Mouse (Mus musculus): ENCODE results near the gene Maml1. TPM values are rescaled to one million over a fixed set of nuclear protein-coding genes. Genes with fewer than 3 reads are reported as not detected.

The Maml1 gene
- polyA plus RNA-seq, 1 experiment from 2014 or later: 3.2 TPM

GRCm38 (mm10) chr11:50253393-50253792 is 38.7 kb downstream of the Maml1 start:
- no peaks in the 10 kb centered on the region for H3K27me3 ChIP-seq (replicated peaks)
- H3K4me1 ChIP-seq: 0 out of 2 replicates have a peak, but pooled peaks cover 9% of the 10 kb centered on the region
- H3K27ac ChIP-seq: no peak overlapping the region
- no peak for ATAC-seq
- 74% methylated on average over 1 of the region's 1 CpGs for WGBS (ENCODE audit: insufficient replicate concordance)
- H3K9ac ChIP-seq: no peak overlapping the region
- no peak overlapping the region for H3K4me3 ChIP-seq
- H3K36me3 ChIP-seq: peaks cover 26% of the 10 kb centered on the region
- H3K4me2 ChIP-seq: no peak overlapping the region
- H3K9me3 ChIP-seq (replicated peaks): no peaks in the 10 kb centered on the region

- Histone ChIP-seq H3K27ac (no peak overlapping the region), H3K4me1 (0 out of 2 replicates have a peak, but pooled peaks cover 9% of the 10 kb centered on the region), H3K36me3 (peaks cover 20% of the 10 kb centered on the region), H3K4me3 (no peak overlapping the region), H3K27me3 (replicated peaks) (no peaks in the 10 kb centered on the region), H3K9me3 (replicated peaks) (no peaks in the 10 kb centered on the region), H3K9ac (no peak overlapping the region), H3K4me2 (no peak overlapping the region)
- no peak for ATAC-seq
- 68% methylated on average over 11 of the region's 11 CpGs for WGBS (ENCODE audit: insufficient replicate concordance)
Observed at GRCm38 (mm10) chr11:50252684-50253265, 39.3 kb downstream of the Maml1 start.

GRCm38 (mm10) chr11:50252166-50252565 is 39.9 kb downstream of the Maml1 start:
- Histone ChIP-seq H3K9ac (no peak overlapping the region), H3K4me2 (no peak overlapping the region), H3K4me1 (0 out of 2 replicates have a peak, but pooled peaks cover 9% of the 10 kb centered on the region), H3K27ac (no peak overlapping the region), H3K9me3 (replicated peaks) (no peaks in the 10 kb centered on the region), H3K27me3 (replicated peaks) (no peaks in the 10 kb centered on the region), H3K4me3 (no peak overlapping the region), H3K36me3 (peaks cover 14% of the 10 kb centered on the region)
- no peak for ATAC-seq
- WGBS (ENCODE audit: insufficient replicate concordance): 55% methylated on average over 3 of the region's 3 CpGs

- H3K4me1 ChIP-seq: 0 out of 2 replicates have a peak, but pooled peaks cover 9% of the 10 kb centered on the region
- no peak overlapping the region for H3K4me2 ChIP-seq
- H3K36me3 ChIP-seq: no peaks in the 10 kb centered on the region
- no peak overlapping the region for H3K27ac ChIP-seq
- no peaks in the 10 kb centered on the region for H3K27me3 ChIP-seq (replicated peaks)
- no peak overlapping the region for H3K4me3 ChIP-seq
- no peak for ATAC-seq
- no peaks in the 10 kb centered on the region for H3K9me3 ChIP-seq (replicated peaks)
- WGBS (ENCODE audit: insufficient replicate concordance): 70% methylated on average over 7 of the region's 7 CpGs
- no peak overlapping the region for H3K9ac ChIP-seq
Observed at GRCm38 (mm10) chr11:50248473-50249171, 43.5 kb downstream of the Maml1 start.

- no peak overlapping the region for H3K9ac ChIP-seq
- 62% methylated on average over 5 of the region's 5 CpGs for WGBS (ENCODE audit: insufficient replicate concordance)
- H3K36me3 ChIP-seq: no peaks in the 10 kb centered on the region
- H3K27me3 ChIP-seq (replicated peaks): no peaks in the 10 kb centered on the region
- no peak overlapping the region for H3K27ac ChIP-seq
- no peak overlapping the region for H3K4me3 ChIP-seq
- H3K9me3 ChIP-seq (replicated peaks): no peaks in the 10 kb centered on the region
- ATAC-seq: no peak
- H3K4me1 ChIP-seq: peaks cover 4% of the 10 kb centered on the region
- H3K4me2 ChIP-seq: no peak overlapping the region
Observed at GRCm38 (mm10) chr11:50245269-50245668, 46.8 kb downstream of the Maml1 start.

- H3K9ac ChIP-seq: no peak overlapping the region
- H3K27me3 ChIP-seq (replicated peaks): no peaks in the 10 kb centered on the region
- peaks cover 15% of the 10 kb centered on the region for H3K4me1 ChIP-seq
- no peaks in the 10 kb centered on the region for H3K9me3 ChIP-seq (replicated peaks)
- no peak overlapping the region for H3K27ac ChIP-seq
- H3K4me2 ChIP-seq: no peak overlapping the region
- H3K4me3 ChIP-seq: no peak overlapping the region
- 49% methylated on average over 6 of the region's 6 CpGs for WGBS (ENCODE audit: insufficient replicate concordance)
- no peaks in the 10 kb centered on the region for H3K36me3 ChIP-seq
- no peak for ATAC-seq
Observed at GRCm38 (mm10) chr11:50243926-50244325, 48.2 kb downstream of the Maml1 start.

- Histone ChIP-seq H3K36me3 (peaks cover 3% of the 10 kb centered on the region), H3K9me3 (replicated peaks) (no peaks in the 10 kb centered on the region), H3K27me3 (replicated peaks) (peaks cover 6% of the 10 kb centered on the region; the same call in 1 of the 2 replicates), H3K4me3 (no peak overlapping the region), H3K4me2 (no peak overlapping the region), H3K27ac (no peak overlapping the region), H3K4me1 (peaks cover 48% of the 10 kb centered on the region), H3K9ac (no peak overlapping the region)
- WGBS (ENCODE audit: insufficient replicate concordance): 22% methylated on average over 7 of the region's 7 CpGs
- ATAC-seq: no peak
Observed at GRCm38 (mm10) chr11:50240235-50240911, 51.7 kb downstream of the Maml1 start.

GRCm38 (mm10) chr11:50238821-50239791 is 53.0 kb downstream of the Maml1 start:
- Histone ChIP-seq H3K4me2 (peak overlapping the region; percentile 100), H3K4me1 (peaks cover 48% of the 10 kb centered on the region)
- ATAC-seq: no peak

GRCm38 (mm10) chr11:50238324-50238723 is 53.8 kb downstream of the Maml1 start, which contains the start of gene Ltc4s:
Gene Ltc4s (minus strand): TSS chr11:50238616.
- peaks cover 48% of the 10 kb centered on the region for H3K4me1 ChIP-seq
- peaks cover 6% of the 10 kb centered on the region; the same call in 1 of the 2 replicates for H3K27me3 ChIP-seq (replicated peaks)
- H3K4me2 ChIP-seq: peak within 1 kb of the TSS; percentile 100
- peaks cover 24% of the 10 kb centered on the region for H3K36me3 ChIP-seq
- H3K9ac ChIP-seq: peak within 1 kb of the TSS; percentile 72
- H3K27ac ChIP-seq: no peak within 1 kb of the TSS; the same call in 1 of the 2 replicates
- H3K9me3 ChIP-seq (replicated peaks): no peaks in the 10 kb centered on the region
- peak within 1 kb of the TSS; percentile 66 for H3K4me3 ChIP-seq
- 7% methylated on average over 10 of the region's 10 CpGs for WGBS (ENCODE audit: insufficient replicate concordance)
- peak; percentile 45 for ATAC-seq

More at GRCm38 (mm10) chr11:50238821-50239791, 53.0 kb downstream of the Maml1 start:
- no peak overlapping the region for H3K27ac ChIP-seq
- H3K9me3 ChIP-seq (replicated peaks): no peaks in the 10 kb centered on the region
- no peak overlapping the region for H3K4me3 ChIP-seq
- peaks cover 16% of the 10 kb centered on the region for H3K36me3 ChIP-seq
- 62% methylated on average over 9 of the region's 9 CpGs for WGBS (ENCODE audit: insufficient replicate concordance)
- H3K27me3 ChIP-seq (replicated peaks): peaks cover 6% of the 10 kb centered on the region; the same call in 1 of the 2 replicates
- H3K9ac ChIP-seq: no peak overlapping the region; the same call in 1 of the 2 replicates

GRCm38 (mm10) chr11:50236937-50237835 is 54.9 kb downstream of the Maml1 start:
- WGBS (ENCODE audit: insufficient replicate concordance): 1% methylated on average over 66 of the region's 66 CpGs
- peak overlapping the region; percentile 66 for H3K4me3 ChIP-seq
- peaks cover 35% of the 10 kb centered on the region for H3K36me3 ChIP-seq
- no peak overlapping the region for H3K27ac ChIP-seq
- ATAC-seq: peak; percentile 30
- H3K4me1 ChIP-seq: peaks cover 48% of the 10 kb centered on the region
- H3K9ac ChIP-seq: peak overlapping the region; percentile 72
- no peaks in the 10 kb centered on the region for H3K9me3 ChIP-seq (replicated peaks)
- H3K4me2 ChIP-seq: peak overlapping the region; percentile 100
- H3K27me3 ChIP-seq (replicated peaks): peaks cover 6% of the 10 kb centered on the region; the same call in 1 of the 2 replicates
